Mouse (Mus musculus): ENCODE results near the gene Tbc1d9. TPM values are rescaled to one million over a fixed set of nuclear protein-coding genes. Genes with fewer than 3 reads are reported as not detected.

The Tbc1d9 gene
- 21.9 and 22.7 TPM in 2 replicates for polyA plus RNA-seq (2012; rRNA removed)

DNA sequence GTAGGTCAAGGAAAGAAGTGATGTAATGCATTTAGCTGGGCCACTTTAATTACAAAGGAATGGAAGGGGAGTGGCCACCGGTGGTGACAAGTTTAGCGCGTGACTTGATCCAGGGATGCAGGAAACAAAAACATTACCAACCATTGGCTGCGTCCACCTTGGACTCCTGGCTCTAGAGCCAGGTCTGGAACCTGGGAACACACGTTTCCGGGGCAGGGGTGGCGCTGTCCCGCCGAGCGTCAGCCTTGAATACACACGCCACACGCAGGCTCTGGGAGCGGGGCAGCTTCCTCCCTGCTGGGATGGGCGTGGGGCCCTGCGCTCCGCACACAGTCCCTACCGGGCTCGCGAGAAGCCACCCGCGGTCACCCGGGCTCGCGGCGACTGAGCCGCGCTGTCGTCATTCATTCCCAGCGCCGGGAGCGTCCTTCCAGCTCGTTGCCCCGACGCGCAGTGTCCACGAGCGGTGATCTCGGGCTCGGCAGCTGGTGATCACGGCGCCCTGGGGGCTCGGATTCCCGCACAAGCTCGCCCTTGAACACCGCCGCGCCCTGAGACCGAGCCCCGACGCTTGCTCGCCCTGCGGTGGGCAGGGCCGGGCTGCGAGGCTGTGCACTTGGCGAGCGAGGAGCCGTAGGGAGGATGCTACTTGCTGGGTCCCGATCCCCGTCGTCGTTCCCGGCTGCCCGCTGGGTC lies at the start of gene Tbc1d9:
TSS of gene Tbc1d9 (plus strand) at position 118 of the 696 bp plus-strand sequence.
- TF ChIP-seq CTCF (IDR thresholded peaks at IDR 0.05; ENCODE audit: insufficient read depth, low read length) (no peak), POLR2A (IDR thresholded peaks at IDR 0.05; ENCODE audit: borderline replicate concordance, extremely low read depth, low read depth, low read length) (peak; percentile 59; the same call in 1 of the 2 replicates)
- Histone ChIP-seq H3K4me3 (replicated peaks; ENCODE audit: extremely low read depth, low read depth, low read length) (peak within 1 kb of the TSS; percentile 54), H3K4me1 (ENCODE audit: control insufficient read depth, insufficient read depth, low read length) (no peaks in the 10 kb centered on the region)
- under 1% methylated on average over 63 of the region's 63 CpGs for WGBS
- peak; percentile 61 for DNase-seq

- H3K4me3 ChIP-seq (replicated peaks; ENCODE audit: extremely low read depth, low read depth, low read length): no peak overlapping the region
- TF ChIP-seq POLR2A (IDR thresholded peaks at IDR 0.05; ENCODE audit: borderline replicate concordance, extremely low read depth, low read depth, low read length) (no peak), CTCF (IDR thresholded peaks at IDR 0.05; ENCODE audit: insufficient read depth, low read length) (no peak)
- DNase-seq: no peak
- WGBS: 49% methylated on average over 2 of the region's 2 CpGs
- peaks cover 5% of the 10 kb centered on the region; the same call in 1 of the 2 replicates for H3K4me1 ChIP-seq (ENCODE audit: control insufficient read depth, insufficient read depth, low read length)
These were observed 30.1 kb upstream of the Tbc1d9 start for GRCm38 (mm10) chr8:83135086-83135485.

GRCm38 (mm10) chr8:83140068-83140467 lies 25.1 kb upstream of the Tbc1d9 start:
- Histone ChIP-seq H3K4me1 (ENCODE audit: control insufficient read depth, insufficient read depth, low read length) (peaks cover 12% of the 10 kb centered on the region), H3K4me3 (replicated peaks; ENCODE audit: extremely low read depth, low read depth, low read length) (no peak overlapping the region)
- 14% methylated on average over 1 of the region's 1 CpGs for WGBS
- TF ChIP-seq POLR2A (IDR thresholded peaks at IDR 0.05; ENCODE audit: borderline replicate concordance, extremely low read depth, low read depth, low read length) (no peak), CTCF (IDR thresholded peaks at IDR 0.05; ENCODE audit: insufficient read depth, low read length) (no peak)
- no peak for DNase-seq

GRCm38 (mm10) chr8:83140701-83141111 lies 24.4 kb upstream of the Tbc1d9 start:
- 35% methylated on average over 3 of the region's 3 CpGs for WGBS
- no peak for DNase-seq

DNA sequence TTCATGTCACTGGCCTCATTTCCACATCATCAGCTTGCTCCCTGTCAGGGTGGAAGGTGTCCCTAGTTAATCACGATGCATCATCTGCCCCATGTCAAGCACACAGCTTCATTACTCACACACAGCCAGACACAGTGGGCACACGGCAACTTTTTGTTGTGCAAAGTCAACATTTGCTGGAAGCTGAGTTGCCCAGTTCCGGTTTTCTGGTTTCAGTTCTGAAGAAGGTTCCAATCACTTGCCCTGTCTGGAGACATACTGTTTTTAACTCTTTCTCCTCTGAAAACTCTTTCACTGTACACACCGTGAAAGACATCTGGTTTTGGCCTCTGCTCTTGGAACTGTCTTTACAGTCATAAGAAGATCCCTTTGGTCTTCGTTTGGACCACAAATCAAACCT lies 23.8 kb upstream of the Tbc1d9 start:
- TF ChIP-seq CTCF (IDR thresholded peaks at IDR 0.05; ENCODE audit: insufficient read depth, low read length) (no peak), POLR2A (IDR thresholded peaks at IDR 0.05; ENCODE audit: borderline replicate concordance, extremely low read depth, low read depth, low read length) (no peak)
- 44% methylated on average over 5 of the region's 5 CpGs for WGBS
- no peak for DNase-seq

More at GRCm38 (mm10) chr8:83140701-83141111, 24.4 kb upstream of the Tbc1d9 start:
- TF ChIP-seq CTCF (IDR thresholded peaks at IDR 0.05; ENCODE audit: insufficient read depth, low read length) (no peak), POLR2A (IDR thresholded peaks at IDR 0.05; ENCODE audit: borderline replicate concordance, extremely low read depth, low read depth, low read length) (no peak)
- Histone ChIP-seq H3K4me3 (replicated peaks; ENCODE audit: extremely low read depth, low read depth, low read length) (no peak overlapping the region), H3K4me1 (ENCODE audit: control insufficient read depth, insufficient read depth, low read length) (peaks cover 12% of the 10 kb centered on the region)

DNA sequence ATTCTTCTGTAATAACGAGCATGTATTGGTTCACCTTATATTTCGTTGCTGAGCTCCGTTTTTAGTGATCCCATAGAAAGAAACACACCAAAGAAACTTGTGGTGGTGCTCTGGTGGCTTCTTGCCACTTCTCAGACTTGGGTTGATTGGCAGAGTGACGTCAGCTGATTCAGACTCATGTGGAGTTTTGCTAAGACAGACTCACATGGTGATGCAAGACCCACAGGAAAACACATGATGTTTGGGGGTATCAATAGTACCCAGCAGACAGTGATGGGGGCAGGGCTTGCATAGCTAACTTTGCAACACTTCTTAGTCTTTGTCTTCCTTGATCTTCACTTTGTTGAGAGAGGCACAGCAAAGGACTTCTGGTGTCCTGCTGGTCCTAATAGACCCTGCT lies 20.6 kb upstream of the Tbc1d9 start:
- TF ChIP-seq POLR2A (IDR thresholded peaks at IDR 0.05; ENCODE audit: borderline replicate concordance, extremely low read depth, low read depth, low read length): no peak
- TF ChIP-seq CTCF (IDR thresholded peaks at IDR 0.05; ENCODE audit: insufficient read depth, low read length): no peak
- WGBS: 86% methylated on average over 4 of the region's 4 CpGs
- Histone ChIP-seq H3K4me1 (ENCODE audit: control insufficient read depth, insufficient read depth, low read length) (peaks cover 11% of the 10 kb centered on the region), H3K4me3 (replicated peaks; ENCODE audit: extremely low read depth, low read depth, low read length) (no peak overlapping the region)
- DNase-seq: no peak

More for the DNA sequence above, 23.8 kb upstream of the Tbc1d9 start:
- Histone ChIP-seq H3K4me1 (ENCODE audit: control insufficient read depth, insufficient read depth, low read length) (peaks cover 11% of the 10 kb centered on the region), H3K4me3 (replicated peaks; ENCODE audit: extremely low read depth, low read depth, low read length) (no peak overlapping the region)

DNA sequence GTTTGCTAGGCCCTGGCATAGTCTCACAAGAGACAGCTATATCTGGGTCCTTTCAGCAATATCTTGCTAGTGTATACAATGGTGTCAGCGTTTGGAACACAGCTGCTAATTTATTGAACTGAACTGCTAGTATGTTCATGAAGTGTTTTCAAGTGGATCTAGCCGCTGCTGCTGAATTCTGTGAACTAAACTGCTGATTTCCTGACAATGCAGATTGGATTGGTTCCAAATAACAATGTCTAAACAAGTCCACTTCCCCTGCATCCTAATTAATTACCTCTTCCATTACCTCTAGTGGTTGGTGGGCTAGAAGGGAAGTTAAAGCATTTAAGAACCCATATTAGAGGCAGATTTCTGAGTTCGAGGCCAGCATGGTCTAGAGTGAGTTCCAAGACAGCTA lies 19.7 kb upstream of the Tbc1d9 start:
- Histone ChIP-seq H3K4me1 (ENCODE audit: control insufficient read depth, insufficient read depth, low read length) (peaks cover 6% of the 10 kb centered on the region), H3K4me3 (replicated peaks; ENCODE audit: extremely low read depth, low read depth, low read length) (no peak overlapping the region)
- DNase-seq: no peak
- 40% methylated on average over 3 of the region's 3 CpGs for WGBS
- TF ChIP-seq POLR2A (IDR thresholded peaks at IDR 0.05; ENCODE audit: borderline replicate concordance, extremely low read depth, low read depth, low read length): no peak
- TF ChIP-seq CTCF (IDR thresholded peaks at IDR 0.05; ENCODE audit: insufficient read depth, low read length): no peak

GRCm38 (mm10) chr8:83149124-83149523 lies 16.0 kb upstream of the Tbc1d9 start:
- Histone ChIP-seq H3K4me3 (replicated peaks; ENCODE audit: extremely low read depth, low read depth, low read length) (no peak overlapping the region), H3K4me1 (ENCODE audit: control insufficient read depth, insufficient read depth, low read length) (no peaks in the 10 kb centered on the region)
- TF ChIP-seq POLR2A (IDR thresholded peaks at IDR 0.05; ENCODE audit: borderline replicate concordance, extremely low read depth, low read depth, low read length): no peak
- no peak for TF ChIP-seq CTCF (IDR thresholded peaks at IDR 0.05; ENCODE audit: insufficient read depth, low read length)
- DNase-seq: no peak
- WGBS: 81% methylated on average over 6 of the region's 6 CpGs

DNA sequence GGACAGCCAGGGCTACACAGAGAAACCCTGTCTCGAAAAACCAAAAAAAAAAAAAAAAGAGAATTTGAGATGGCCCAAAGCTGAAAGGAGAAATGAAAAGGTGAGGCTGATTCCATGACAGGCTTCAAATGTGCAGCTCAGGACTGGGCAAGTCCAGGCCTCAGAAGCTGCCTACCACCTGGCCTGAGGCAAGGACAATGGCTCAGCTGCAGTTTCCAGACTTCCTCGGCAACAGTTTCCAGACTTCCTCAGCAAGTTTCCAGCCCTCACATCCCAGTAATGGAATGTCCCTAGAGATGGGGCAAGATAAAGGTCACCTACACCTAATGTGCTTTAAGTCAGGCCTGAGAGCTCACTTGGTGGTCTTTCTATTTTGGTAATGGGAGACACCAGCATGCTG lies 13.1 kb upstream of the Tbc1d9 start:
- TF ChIP-seq CTCF (IDR thresholded peaks at IDR 0.05; ENCODE audit: insufficient read depth, low read length): no peak
- TF ChIP-seq POLR2A (IDR thresholded peaks at IDR 0.05; ENCODE audit: borderline replicate concordance, extremely low read depth, low read depth, low read length): no peak
- H3K4me3 ChIP-seq (replicated peaks; ENCODE audit: extremely low read depth, low read depth, low read length): no peak overlapping the region
- H3K4me1 ChIP-seq (ENCODE audit: control insufficient read depth, insufficient read depth, low read length): no peaks in the 10 kb centered on the region
- WGBS: 66% methylated on average over 2 of the region's 2 CpGs
- DNase-seq: no peak

- no peak overlapping the region for H3K4me3 ChIP-seq (replicated peaks; ENCODE audit: extremely low read depth, low read depth, low read length)
- TF ChIP-seq POLR2A (IDR thresholded peaks at IDR 0.05; ENCODE audit: borderline replicate concordance, extremely low read depth, low read depth, low read length) (no peak), CTCF (IDR thresholded peaks at IDR 0.05; ENCODE audit: insufficient read depth, low read length) (no peak)
- no peaks in the 10 kb centered on the region for H3K4me1 ChIP-seq (ENCODE audit: control insufficient read depth, insufficient read depth, low read length)
- 46% methylated on average over 4 of the region's 4 CpGs for WGBS
- DNase-seq: no peak
These were observed 12.7 kb upstream of the Tbc1d9 start for GRCm38 (mm10) chr8:83152470-83152869.
